Mouse (Mus musculus) brown adipose tissue, adult 24 weeks (tissue): Measurements from ENCODE around the gene Syt11. TPM values are rescaled to one million over a fixed set of nuclear protein-coding genes. Genes with fewer than 3 reads are reported as not detected.
"Not testable (repeated sequence)": the region's sequence is repeated elsewhere in the genome, so short reads cannot be mapped to it uniquely, and the experiment has no call there.

Experiments used
- H3K27ac ChIP-seq: fragments of 200-500 bp; replicated peaks from 2 replicates; pipeline ENCODE4 v1.5.1; 2012; ENCODE audit warnings: low read depth, mild to moderate bottlenecking, low read length
- H3K4me1 ChIP-seq: fragments of 200-500 bp; 2 replicates; pipeline ENCODE4 v1.6.1; 2012; ENCODE audit warnings: low read length, mixed read lengths; ENCODE audit not compliant: control insufficient read depth, insufficient read depth, insufficient read length
- H3K4me3 ChIP-seq: fragments of 200-500 bp; 2 replicates; pipeline ENCODE4 v1.5.1; 2012; ENCODE audit warnings: low read depth, mild to moderate bottlenecking, low read length, moderate library complexity; ENCODE audit not compliant: insufficient read depth
- polyA plus RNA-seq: library from polyadenylated mRNA; stranded (reverse); fragments of >200 nt; gene quantifications from 2 replicates; pipeline ENCODE4 v1.2.4, GENCODE M21; 2012; ENCODE audit not compliant: missing spikeins, insufficient read depth, insufficient read length

The Syt11 gene
- polyA plus RNA-seq, 1 experiment, result 6.7 TPM

- Histone ChIP-seq H3K27ac (no peak overlapping the region), H3K4me3 (no peak overlapping the region), H3K4me1 (peaks cover 8% of the 10 kb centered on the region)
Measured at GRCm38 (mm10) chr3:88755541-88755940, 19.4 kb downstream of the Syt11 start.

DNA sequence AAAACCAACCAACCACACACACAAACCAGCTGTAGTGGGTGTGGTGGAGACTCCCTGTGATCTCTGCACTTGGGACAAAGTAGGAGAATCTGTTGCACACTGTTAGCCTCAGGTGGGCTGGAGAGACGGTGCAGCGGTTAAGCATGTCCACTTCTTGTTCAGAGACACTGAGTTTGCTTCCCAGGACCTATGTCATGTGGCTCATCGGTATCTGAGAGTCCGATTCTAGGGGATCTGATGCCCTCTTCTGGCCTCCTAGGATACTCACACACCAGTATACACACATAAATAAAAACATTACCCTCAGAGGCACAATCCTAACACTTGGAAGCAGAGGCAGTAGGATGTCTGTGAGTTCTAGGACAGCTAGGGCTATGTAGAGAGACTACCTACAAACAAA is 20.7 kb downstream of the Syt11 start:
- H3K27ac ChIP-seq, result no peak overlapping the region
- H3K4me3 ChIP-seq, result no peak overlapping the region
- peaks cover 8% of the 10 kb centered on the region for H3K4me1 ChIP-seq

GRCm38 (mm10) chr3:88746871-88747231 is 28.1 kb downstream of the Syt11 start:
- H3K4me1 ChIP-seq, result no peaks in the 10 kb centered on the region
- H3K27ac ChIP-seq, result no peak overlapping the region
- H3K4me3 ChIP-seq, result no peak overlapping the region

GRCm38 (mm10) chr3:88746139-88746870 is 28.7 kb downstream of the Syt11 start:
- no peak overlapping the region for H3K4me3 ChIP-seq
- H3K27ac ChIP-seq, result no peak overlapping the region
- no peaks in the 10 kb centered on the region for H3K4me1 ChIP-seq

- no peaks in the 10 kb centered on the region for H3K4me1 ChIP-seq
- no peak overlapping the region for H3K4me3 ChIP-seq
- H3K27ac ChIP-seq, result no peak overlapping the region
Measured at GRCm38 (mm10) chr3:88745534-88745933, 29.4 kb downstream of the Syt11 start.

- Histone ChIP-seq H3K4me3 (no peak overlapping the region), H3K27ac (no peak overlapping the region), H3K4me1 (no peaks in the 10 kb centered on the region)
Measured at GRCm38 (mm10) chr3:88740147-88740546, 34.8 kb downstream of the Syt11 start.

DNA sequence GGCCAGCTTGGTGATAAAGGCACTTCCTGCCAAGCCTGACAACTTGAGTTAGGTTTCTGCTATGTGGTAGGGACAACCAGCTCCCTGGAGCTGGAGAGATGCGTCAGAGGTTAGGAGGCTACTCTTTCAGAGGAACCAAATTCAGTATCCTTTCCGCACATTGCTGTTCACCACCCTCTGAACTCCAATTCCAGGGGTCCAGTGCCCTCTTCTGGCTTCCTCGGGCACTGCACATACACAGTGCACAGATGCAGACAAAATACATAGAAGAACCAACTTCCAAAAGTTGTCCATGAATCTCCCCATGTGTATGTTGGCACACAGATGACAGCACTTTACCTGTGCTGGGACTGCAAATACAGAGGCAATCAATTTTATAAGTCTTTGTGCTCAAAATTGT is 36.3 kb downstream of the Syt11 start:
- no peak overlapping the region for H3K27ac ChIP-seq
- no peaks in the 10 kb centered on the region for H3K4me1 ChIP-seq
- H3K4me3 ChIP-seq, result no peak overlapping the region

DNA sequence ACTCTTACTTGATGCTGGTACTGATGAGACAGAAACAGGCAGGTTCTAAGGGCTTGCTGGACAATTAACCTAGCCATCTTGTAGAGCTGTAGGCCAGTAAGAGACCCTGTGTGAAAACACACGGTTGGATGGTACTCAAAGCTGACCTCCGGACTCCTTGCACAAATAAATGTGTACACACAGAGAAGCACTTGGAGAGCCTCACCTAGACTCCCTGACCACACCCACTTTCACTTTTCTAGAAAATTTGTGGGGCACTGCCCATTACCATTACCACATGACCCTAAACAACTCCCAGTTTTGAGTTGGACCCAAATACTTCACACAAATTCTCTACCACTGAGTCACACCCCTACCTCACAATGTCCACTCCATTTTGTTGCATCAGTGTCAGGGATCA is 38.4 kb downstream of the Syt11 start:
- Histone ChIP-seq H3K27ac (no peak overlapping the region), H3K4me1 (no peaks in the 10 kb centered on the region), H3K4me3 (no peak overlapping the region)

- no peak overlapping the region for H3K27ac ChIP-seq
- no peak overlapping the region for H3K4me3 ChIP-seq
Measured at GRCm38 (mm10) chr3:88719098-88719497, 55.9 kb downstream of the Syt11 start.

DNA sequence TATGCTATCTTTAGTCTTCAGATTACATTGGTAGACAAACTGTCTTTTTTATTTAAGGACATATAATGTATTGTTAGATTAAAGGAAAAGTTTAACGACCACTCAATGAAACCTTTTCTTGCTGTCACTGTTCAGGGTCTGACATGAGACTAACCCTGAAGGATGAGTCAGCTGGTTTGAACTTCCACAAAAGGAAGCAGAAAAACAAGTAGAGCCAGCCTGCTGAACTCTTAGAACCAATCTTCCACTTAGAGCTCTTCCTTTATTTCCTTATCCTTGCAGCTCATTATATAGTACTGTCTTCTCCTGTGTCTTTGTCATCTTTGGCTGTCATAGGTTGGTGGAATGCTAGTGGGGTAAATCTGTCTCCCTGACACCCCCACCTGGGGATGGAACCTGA is 57.1 kb downstream of the Syt11 start:
- peak overlapping the region; percentile 42 for H3K4me3 ChIP-seq

More at GRCm38 (mm10) chr3:88719098-88719497, 55.9 kb downstream of the Syt11 start:
- peaks cover 5% of the 10 kb centered on the region for H3K4me1 ChIP-seq

GRCm38 (mm10) chr3:88717198-88717798 is 57.7 kb downstream of the Syt11 start:
- Histone ChIP-seq H3K27ac (peak overlapping the region; percentile 78), H3K4me1 (peaks cover 5% of the 10 kb centered on the region), H3K4me3 (peak overlapping the region; percentile 90)

More for the DNA sequence above, 57.1 kb downstream of the Syt11 start:
- 0 out of 2 replicates have a peak overlapping the region, but pooled peaks have one; percentile 13 for H3K27ac ChIP-seq
- peaks cover 5% of the 10 kb centered on the region for H3K4me1 ChIP-seq

GRCm38 (mm10) chr3:88716399-88717197 is 58.4 kb downstream of the Syt11 start, which contains the start of gene Rit1:
TSS of gene Rit1 (plus strand) at chr3:88716838.
- Histone ChIP-seq H3K4me3 (peak within 1 kb of the TSS; percentile 90), H3K4me1 (peaks cover 5% of the 10 kb centered on the region), H3K27ac (peak within 1 kb of the TSS; percentile 78)

GRCm38 (mm10) chr3:88715716-88716115 is 59.2 kb downstream of the Syt11 start:
- H3K4me3 ChIP-seq, H3K4me1 ChIP-seq, H3K27ac ChIP-seq: not testable (repeated sequence)

DNA sequence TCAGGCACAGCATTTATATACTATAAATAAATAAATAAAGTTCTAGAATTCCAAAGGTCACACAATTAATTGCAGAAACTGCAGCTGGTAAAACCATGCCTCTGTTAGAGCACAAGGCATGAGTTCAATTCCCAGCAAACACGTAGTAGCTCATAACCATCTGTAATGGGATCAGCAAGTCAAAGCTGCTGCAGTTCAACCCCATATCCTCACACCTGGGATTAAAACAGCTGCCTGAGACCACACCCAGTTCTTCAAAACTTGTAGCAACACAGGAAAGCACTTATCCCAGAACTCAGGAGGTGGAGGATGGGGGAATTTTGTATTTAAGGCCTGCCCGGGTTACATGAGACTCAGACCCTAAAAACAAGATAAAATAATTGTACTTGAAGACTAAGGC is 60.2 kb downstream of the Syt11 start:
- no peak overlapping the region for H3K27ac ChIP-seq
- H3K4me3 ChIP-seq, result no peak overlapping the region
- peaks cover 5% of the 10 kb centered on the region for H3K4me1 ChIP-seq

- Histone ChIP-seq H3K4me1 (peaks cover 5% of the 10 kb centered on the region), H3K27ac (no peak overlapping the region), H3K4me3 (no peak overlapping the region)
Measured at GRCm38 (mm10) chr3:88713709-88714108, 61.3 kb downstream of the Syt11 start.
